Mouse (Mus musculus) olfactory bulb, adult 2 months (tissue): ENCODE data around the gene Fance. TPM values are rescaled to one million over a fixed set of nuclear protein-coding genes. Genes with fewer than 3 reads are reported as not detected.
"Not testable (repeated sequence)": the region's sequence is repeated elsewhere in the genome, so short reads cannot be mapped to it uniquely, and the experiment has no call there.

ENCODE experiments used
- H3K27ac ChIP-seq: fragments of 200-500 bp; 2 replicates; pipeline ENCODE4 v1.5.1; 2012; ENCODE audit warnings: low read depth, low read length; ENCODE audit not compliant: insufficient read depth
- H3K4me1 ChIP-seq: fragments of 200-500 bp; 2 replicates; pipeline ENCODE4 v1.6.1; 2012; ENCODE audit warnings: low read length; ENCODE audit not compliant: control insufficient read depth, insufficient read depth
- H3K4me3 ChIP-seq: fragments of 200-500 bp; 2 replicates; pipeline ENCODE4 v1.5.1; 2012; ENCODE audit warnings: mild to moderate bottlenecking, low read depth, low read length, moderate library complexity; ENCODE audit not compliant: insufficient read depth
- CTCF ChIP-seq: fragments of 200-500 bp; IDR thresholded peaks from 2 replicates; pipeline ENCODE4 v1.5.1; 2012; ENCODE audit warnings: low read depth, mild to moderate bottlenecking, low read length, moderate library complexity; ENCODE audit not compliant: insufficient read depth
- POLR2A ChIP-seq: fragments of 200-500 bp; IDR thresholded peaks from 2 replicates; pipeline ENCODE4 v1.6.1; 2012; ENCODE audit warnings: mild to moderate bottlenecking, low read depth, low read length, moderate library complexity; ENCODE audit not compliant: insufficient read depth
- WGBS: fragments of 180-500 bp; shearing (Covaris S2); methylation state at CpG from one replicate; pipeline ENCODE4 v1.1.7; 2018; 5-methylcytosine and 5-hydroxymethylcytosine counted together
- polyA plus RNA-seq: library from polyadenylated mRNA; stranded (reverse); fragments of >200 nt; gene quantifications from 2 replicates; pipeline ENCODE4 v1.2.4, GENCODE M21; 2012; ENCODE audit warnings: low replicate concordance; ENCODE audit not compliant: missing spikeins, insufficient read depth, insufficient read length

Fance gene
- polyA plus RNA-seq, 1 experiment = not detected

DNA sequence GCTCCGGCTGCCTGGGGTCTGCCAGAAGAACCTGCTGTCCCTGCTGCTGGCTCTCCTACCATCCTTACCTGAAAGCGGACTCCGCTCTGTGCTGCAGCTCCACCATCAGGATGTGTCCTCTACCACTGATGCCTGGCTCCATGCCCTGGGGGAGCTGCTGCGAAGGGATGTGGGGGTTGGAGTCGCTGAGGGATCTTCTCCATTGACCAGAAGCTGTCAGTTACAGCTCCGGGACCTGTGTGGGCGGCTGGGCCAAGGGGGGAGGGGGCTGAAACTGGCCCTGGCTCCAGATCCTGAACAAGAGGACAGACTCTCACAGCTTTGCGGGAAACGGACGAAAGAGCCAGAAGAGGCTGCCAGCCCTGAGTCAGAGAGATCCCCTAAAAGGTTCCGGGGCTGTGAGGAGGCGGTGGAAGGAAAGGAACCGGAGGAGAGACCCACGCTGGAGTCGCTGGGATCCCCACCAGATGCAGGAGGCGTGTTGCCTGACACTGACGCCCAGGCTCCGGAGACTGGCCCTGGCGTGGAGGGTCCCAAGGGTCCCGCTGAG is 2.4 kb downstream of the Fance start:
- H3K27ac ChIP-seq = no peak overlapping the region
- no peak overlapping the region for H3K4me3 ChIP-seq
- H3K4me1 ChIP-seq = peaks cover 19% of the 10 kb centered on the region
- WGBS = 64% methylated on average over 20 of the region's 20 CpGs
- TF ChIP-seq POLR2A = no peak
- TF ChIP-seq CTCF = no peak

DNA sequence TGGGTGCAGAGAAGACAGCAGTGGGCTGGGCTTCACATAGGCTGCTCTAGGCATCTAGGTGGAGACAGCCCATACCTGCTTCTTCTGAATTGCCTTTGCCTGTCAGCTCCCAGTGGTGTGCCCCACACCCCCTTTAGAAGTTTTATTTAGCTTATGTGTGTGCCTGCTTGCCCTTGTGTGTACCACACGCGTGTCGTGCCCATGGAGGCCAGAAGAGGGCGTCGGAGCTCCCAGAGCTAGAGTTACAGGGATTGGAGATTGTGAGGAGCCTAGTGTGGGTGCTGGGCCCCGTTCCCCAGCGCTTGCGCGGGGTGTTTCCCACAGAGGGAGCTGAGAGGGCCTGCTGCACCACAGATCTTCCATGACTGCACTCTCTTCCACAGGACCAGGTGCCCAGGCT is 3.2 kb downstream of the Fance start:
- Histone ChIP-seq H3K27ac (no peak overlapping the region), H3K4me3 (no peak overlapping the region), H3K4me1 (peaks cover 19% of the 10 kb centered on the region)
- 92% methylated on average over 9 of the region's 9 CpGs for WGBS
- TF ChIP-seq POLR2A (no peak), CTCF (no peak)

DNA sequence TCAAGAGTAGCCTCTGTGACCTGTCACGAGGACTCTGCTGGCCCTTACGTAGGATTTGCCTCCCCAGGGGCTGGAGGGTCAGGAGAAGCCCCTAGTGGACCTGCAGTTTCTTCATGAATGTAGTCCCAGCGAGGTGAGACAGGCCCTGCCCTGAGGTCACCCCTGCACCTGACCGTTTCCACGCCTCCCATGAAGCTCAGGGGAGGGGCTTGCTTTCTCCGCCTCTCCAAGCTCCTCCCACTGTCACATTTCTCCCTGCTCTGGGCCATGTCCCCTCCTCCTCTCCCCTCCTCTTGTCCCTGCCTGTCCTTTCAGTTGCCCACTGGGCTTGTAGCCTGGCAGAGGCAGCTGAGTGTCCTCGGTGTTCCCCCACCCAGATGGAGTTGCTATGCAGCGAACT is 3.8 kb downstream of the Fance start:
- TF ChIP-seq POLR2A (no peak), CTCF (no peak)

DNA sequence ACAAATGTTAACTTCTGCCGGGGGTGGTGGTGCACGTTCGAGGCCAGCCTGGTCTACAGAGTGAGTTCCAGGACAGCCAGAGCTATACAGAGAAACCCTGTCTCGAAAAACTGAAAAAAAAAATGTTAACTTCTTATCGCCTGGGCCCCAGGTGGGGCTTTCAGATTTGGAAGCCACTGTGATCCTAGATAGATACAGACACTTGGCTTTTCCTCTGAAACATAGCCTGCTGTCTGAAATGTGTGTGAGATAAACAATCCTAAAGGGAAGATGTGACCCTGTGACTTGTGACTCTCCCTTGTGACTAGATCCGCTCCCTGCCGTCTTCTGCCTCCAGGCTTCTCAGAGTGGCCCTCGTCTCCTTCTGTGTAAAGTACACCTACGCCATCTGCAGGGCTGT is 4.4 kb downstream of the Fance start:
- Histone ChIP-seq H3K27ac (no peak overlapping the region), H3K4me1 (peaks cover 19% of the 10 kb centered on the region), H3K4me3 (no peak overlapping the region)
- no peak for TF ChIP-seq CTCF
- TF ChIP-seq POLR2A = no peak
- WGBS = 83% methylated on average over 9 of the region's 9 CpGs

More for the DNA sequence above, 3.8 kb downstream of the Fance start:
- no peak overlapping the region for H3K4me3 ChIP-seq
- peaks cover 19% of the 10 kb centered on the region for H3K4me1 ChIP-seq
- H3K27ac ChIP-seq = no peak overlapping the region
- 63% methylated on average over 8 of the region's 8 CpGs for WGBS

DNA sequence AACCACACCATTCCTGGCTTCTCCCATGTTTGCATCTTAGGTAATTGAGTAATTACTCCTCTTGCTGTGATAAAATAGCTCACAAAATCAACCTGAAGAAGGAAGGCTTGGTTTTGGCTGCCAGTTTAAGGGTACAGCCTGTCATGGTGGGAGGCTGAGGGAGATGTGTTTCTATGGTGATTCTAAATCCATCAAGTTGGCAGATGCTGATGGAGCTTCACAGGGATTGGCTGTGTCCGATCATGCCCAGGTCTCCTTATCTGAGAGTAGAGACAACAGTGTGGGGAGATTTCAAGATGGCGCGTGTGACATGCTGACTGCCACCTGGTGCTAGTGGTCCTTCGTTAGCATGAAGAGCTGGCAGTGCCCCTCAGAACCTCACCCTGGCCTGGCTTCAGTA is 8.4 kb downstream of the Fance start:
- 91% methylated on average over 4 of the region's 4 CpGs for WGBS
- TF ChIP-seq POLR2A (no peak), CTCF (no peak)
- peaks cover 3% of the 10 kb centered on the region; the same call in 1 of the 2 replicates for H3K4me1 ChIP-seq
- H3K27ac ChIP-seq = no peak overlapping the region
- no peak overlapping the region for H3K4me3 ChIP-seq

DNA sequence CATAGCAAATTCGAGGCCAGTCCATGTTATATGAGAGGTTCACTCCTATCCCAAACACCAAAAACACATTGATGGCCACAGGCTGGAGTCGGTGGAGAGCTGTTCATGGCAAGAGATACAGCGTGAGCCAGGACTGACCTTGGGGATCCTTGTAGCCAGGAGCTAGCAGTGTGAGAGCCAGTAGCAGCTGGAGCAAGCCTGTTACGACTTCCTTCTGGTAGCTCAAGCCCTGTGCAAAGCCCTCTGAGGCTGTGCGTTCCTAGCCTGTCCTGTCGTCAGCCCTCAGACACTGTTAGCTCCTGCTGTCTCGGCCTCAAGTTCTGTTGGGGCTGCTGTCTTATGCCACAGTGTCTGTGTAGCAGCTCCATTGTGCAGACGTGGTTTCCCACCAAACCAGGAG is 10.5 kb downstream of the Fance start:
- 95% methylated on average over 8 of the region's 8 CpGs for WGBS
- no peak overlapping the region for H3K4me3 ChIP-seq
- H3K4me1 ChIP-seq = peaks cover 18% of the 10 kb centered on the region
- no peak overlapping the region for H3K27ac ChIP-seq
- no peak for TF ChIP-seq CTCF
- no peak for TF ChIP-seq POLR2A

DNA sequence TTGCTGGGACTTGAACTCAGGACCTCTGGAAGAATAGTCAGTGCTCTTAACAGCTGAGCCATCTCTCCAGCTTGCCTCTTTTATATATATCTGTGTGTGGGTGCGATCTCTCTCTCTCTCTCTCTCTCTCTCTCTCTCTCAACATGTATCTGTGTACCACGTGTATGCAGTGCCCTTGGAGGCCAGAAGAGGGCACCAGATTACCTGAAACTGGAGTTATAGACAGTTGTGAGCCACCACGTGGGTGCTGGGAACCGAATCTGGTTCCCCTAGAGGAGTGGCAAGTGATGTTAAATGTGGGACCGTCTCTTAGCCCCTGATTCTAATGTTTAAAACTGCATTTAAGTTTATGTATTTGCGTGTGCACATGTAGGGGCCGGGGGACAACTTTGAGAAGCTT is 11.1 kb downstream of the Fance start:
- not testable (repeated sequence) for H3K4me3 ChIP-seq, H3K27ac ChIP-seq
- 96% methylated on average over 7 of the region's 7 CpGs for WGBS
- H3K4me1 ChIP-seq = peaks cover 23% of the 10 kb centered on the region

DNA sequence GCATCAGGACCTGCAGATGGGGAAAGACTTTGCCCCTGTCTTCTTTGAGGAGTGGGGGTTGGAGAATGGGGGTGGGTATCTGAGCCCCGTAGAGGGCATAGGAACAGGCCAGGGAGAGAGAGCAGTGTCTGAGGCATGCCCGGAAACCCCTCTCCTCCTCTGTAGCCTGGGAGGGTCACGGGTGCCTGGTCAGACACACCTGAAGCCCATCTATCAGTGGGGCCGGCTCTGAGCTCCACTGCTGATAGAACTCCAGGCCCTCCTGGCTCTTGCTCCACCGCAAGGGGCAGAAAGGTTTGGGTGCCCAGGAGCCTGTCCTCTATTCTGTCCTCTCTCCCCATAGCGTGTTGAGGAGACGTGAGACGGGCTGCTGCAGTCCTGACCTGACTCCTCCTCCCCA is 12.4 kb downstream of the Fance start:
- Histone ChIP-seq H3K4me1 (peaks cover 27% of the 10 kb centered on the region), H3K27ac (no peak overlapping the region), H3K4me3 (no peak overlapping the region)
- 94% methylated on average over 8 of the region's 8 CpGs for WGBS
- no peak for TF ChIP-seq POLR2A
- TF ChIP-seq CTCF = no peak

DNA sequence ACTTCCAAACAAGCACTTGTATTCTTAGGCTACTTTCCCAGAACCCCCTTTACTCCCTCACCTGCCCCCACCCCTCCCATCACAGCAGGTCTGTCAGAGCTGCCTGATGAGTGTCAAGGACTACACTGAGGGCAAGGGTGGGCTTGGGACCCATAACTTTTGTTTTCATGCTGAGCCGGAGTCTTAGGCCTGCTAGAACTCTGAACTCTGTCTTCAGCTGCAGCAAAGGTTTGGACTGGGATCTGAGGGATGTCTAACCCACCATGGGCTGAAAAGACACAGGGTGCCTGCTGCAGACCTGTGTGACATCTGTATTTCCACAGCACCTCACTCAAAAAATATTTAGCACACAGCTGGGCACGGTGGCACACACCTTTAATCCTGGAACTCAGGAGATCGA is 13.6 kb downstream of the Fance start:
- TF ChIP-seq CTCF (no peak), POLR2A (no peak)
- 68% methylated on average over 3 of the region's 3 CpGs for WGBS
- peaks cover 27% of the 10 kb centered on the region for H3K4me1 ChIP-seq
- peak overlapping the region; percentile 97 for H3K27ac ChIP-seq
- H3K4me3 ChIP-seq = no peak overlapping the region
